Mouse (Mus musculus) heart, embryonic 13.5 days (tissue): ENCODE data around the gene Oat. TPM values are rescaled to one million over a fixed set of nuclear protein-coding genes. Genes with fewer than 3 reads are reported as not detected.
A peak's percentile ranks its signal among the peaks of the same experiment; 100 is the strongest.

ENCODE experiments used
- ATAC-seq: fragments of 200-750 bp; cut with Nextera tagmentation; 2 replicates; pipeline ENCODE4 v1.8.0; 2017; ENCODE audit warnings: moderate TSS enrichment; ENCODE audit not compliant: insufficient number of reproducible peaks, low FRiP score, low TSS enrichment; ENCODE audit errors: extremely low read depth
- H3K27ac ChIP-seq: fragments of 300-500 bp; sonication (generic); replicated peaks from 2 replicates; pipeline ENCODE4 v1.5.1; 2015; ENCODE audit warnings: moderate library complexity, mild to moderate bottlenecking, inconsistent platforms
- H3K27me3 ChIP-seq: fragments of 300-500 bp; sonication (generic); replicated peaks from 2 replicates; pipeline ENCODE4 v1.6.1; 2015; ENCODE audit warnings: mild to moderate bottlenecking, inconsistent platforms
- H3K36me3 ChIP-seq: fragments of 300-500 bp; sonication (generic); 2 replicates; pipeline ENCODE4 v1.6.1; 2015; ENCODE audit warnings: mild to moderate bottlenecking, inconsistent platforms
- H3K4me1 ChIP-seq: fragments of 300-500 bp; sonication (generic); 2 replicates; pipeline ENCODE4 v1.6.1; 2015; ENCODE audit warnings: inconsistent platforms
- H3K4me2 ChIP-seq: fragments of 300-500 bp; sonication (generic); 2 replicates; pipeline ENCODE4 v1.6.1; 2015; ENCODE audit warnings: inconsistent platforms, mild to moderate bottlenecking, moderate library complexity
- H3K4me3 ChIP-seq: fragments of 300-500 bp; sonication (generic); 2 replicates; pipeline ENCODE4 v1.5.1; 2015; ENCODE audit warnings: moderate library complexity, mild to moderate bottlenecking, inconsistent platforms
- H3K9ac ChIP-seq: fragments of 300-500 bp; sonication (generic); 2 replicates; pipeline ENCODE4 v1.6.1; 2015; ENCODE audit warnings: inconsistent platforms, mild to moderate bottlenecking, moderate library complexity
- H3K9me3 ChIP-seq: fragments of 300-500 bp; sonication (generic); 2 replicates; pipeline ENCODE4 v1.6.1; 2016; ENCODE audit warnings: inconsistent platforms
- WGBS: fragments of 180-500 bp; shearing (Covaris S2); methylation state at CpG from one replicate; pipeline ENCODE4 v1.1.7; 2015; ENCODE audit warnings: mixed read lengths; 5-methylcytosine and 5-hydroxymethylcytosine counted together
- polyA plus RNA-seq: library from polyadenylated mRNA; unstranded; fragments of >200 nt; fragmentation: Nextera tagmentation; extraction: Ambion mirVana; gene quantifications from 2 replicates; pipeline ENCODE4 v1.2.1, GENCODE M21; 2015

Oat gene
- polyA plus RNA-seq, 1 experiment from 2014 or later: 169 TPM

- H3K4me3 ChIP-seq: no peak overlapping the region
- H3K4me1 ChIP-seq: no peaks in the 10 kb centered on the region
- H3K27me3 ChIP-seq: peaks cover 8% of the 10 kb centered on the region; the same call in 1 of the 2 replicates
- no peaks in the 10 kb centered on the region for H3K36me3 ChIP-seq
- H3K4me2 ChIP-seq: no peak overlapping the region
- no peaks in the 10 kb centered on the region for H3K9me3 ChIP-seq
- ATAC-seq: no peak
- H3K9ac ChIP-seq: no peak overlapping the region
- no peak overlapping the region for H3K27ac ChIP-seq
- 78% methylated on average over 4 of the region's 4 CpGs for WGBS
Observed at GRCm38 (mm10) chr7:132540597-132540996, 35.6 kb downstream of the Oat start.

- WGBS: 58% methylated on average over 3 of the region's 3 CpGs
- Histone ChIP-seq H3K4me3 (no peak overlapping the region), H3K4me2 (no peak overlapping the region), H3K9me3 (no peaks in the 10 kb centered on the region), H3K4me1 (no peaks in the 10 kb centered on the region), H3K27ac (no peak overlapping the region), H3K27me3 (peaks cover 14% of the 10 kb centered on the region; the same call in 1 of the 2 replicates), H3K9ac (no peak overlapping the region), H3K36me3 (no peaks in the 10 kb centered on the region)
- ATAC-seq: no peak
Observed at GRCm38 (mm10) chr7:132529206-132529605, 47.0 kb downstream of the Oat start.

GRCm38 (mm10) chr7:132513419-132513982 is 62.7 kb downstream of the Oat start:
- Histone ChIP-seq H3K4me3 (no peak overlapping the region), H3K36me3 (no peaks in the 10 kb centered on the region), H3K9ac (no peak overlapping the region), H3K9me3 (no peaks in the 10 kb centered on the region), H3K4me1 (peaks cover 12% of the 10 kb centered on the region), H3K4me2 (no peak overlapping the region), H3K27ac (no peak overlapping the region), H3K27me3 (no peaks in the 10 kb centered on the region; the same call in 1 of the 2 replicates)
- no peak for ATAC-seq
- WGBS: 59% methylated on average over 7 of the region's 7 CpGs

GRCm38 (mm10) chr7:132509110-132509509 is 67.1 kb downstream of the Oat start:
- WGBS: 29% methylated on average over 2 of the region's 2 CpGs
- Histone ChIP-seq H3K4me3 (no peak overlapping the region), H3K4me1 (peaks cover 13% of the 10 kb centered on the region), H3K4me2 (no peak overlapping the region), H3K9ac (0 out of 2 replicates have a peak overlapping the region, but pooled peaks have one; percentile 24), H3K36me3 (no peaks in the 10 kb centered on the region), H3K27ac (no peak overlapping the region), H3K9me3 (no peaks in the 10 kb centered on the region), H3K27me3 (peaks cover 12% of the 10 kb centered on the region)
- ATAC-seq: no peak

Other genes with a start within 250 kb of the Oat start
- gene Nkx1-2, start 23.2 kb upstream of the Oat start, polyA plus RNA-seq: 0.09 TPM in 1 of 2 replicates, not detected in the other
- 25.5 and 28.9 TPM in 2 replicates for gene Lhpp, start 34.2 kb upstream of the Oat start, polyA plus RNA-seq
- 12.5 and 15.7 TPM in 2 replicates for gene Fam53b, start 237.5 kb upstream of the Oat start, polyA plus RNA-seq